Mouse (Mus musculus): ENCODE measurements around the gene Tspan9.

The Tspan9 gene

GRCm38 (mm10) chr6:128143390-128144020, at the start of gene Tspan9:
Gene Tspan9, minus strand, starts transcription at chr6:128143594.
- DNase-seq, result peak; percentile 83

- no peak for DNase-seq
Observed at GRCm38 (mm10) chr6:128183521-128183920, 40.1 kb upstream of the Tspan9 start.

- no peak for DNase-seq
Observed at GRCm38 (mm10) chr6:128181176-128181575, 37.8 kb upstream of the Tspan9 start.

- no peak for DNase-seq
Observed at GRCm38 (mm10) chr6:128179651-128180050, 36.3 kb upstream of the Tspan9 start.

- DNase-seq, result no peak
Observed at GRCm38 (mm10) chr6:128179247-128179646, 35.9 kb upstream of the Tspan9 start.

GRCm38 (mm10) chr6:128178681-128179080, 35.3 kb upstream of the Tspan9 start:
- no peak for DNase-seq

- peak; percentile 41 for DNase-seq
Observed at GRCm38 (mm10) chr6:128168785-128169679, 25.6 kb upstream of the Tspan9 start.

- DNase-seq, result no peak
Observed at GRCm38 (mm10) chr6:128165564-128165963, 22.2 kb upstream of the Tspan9 start.

GRCm38 (mm10) chr6:128164632-128165031, 21.2 kb upstream of the Tspan9 start:
- DNase-seq, result no peak

GRCm38 (mm10) chr6:128159092-128159491, 15.7 kb upstream of the Tspan9 start:
- DNase-seq, result no peak

GRCm38 (mm10) chr6:128158031-128158430, 14.6 kb upstream of the Tspan9 start:
- no peak for DNase-seq

- DNase-seq, result no peak
Observed at GRCm38 (mm10) chr6:128156476-128156875, 13.1 kb upstream of the Tspan9 start.

- no peak for DNase-seq
Observed at GRCm38 (mm10) chr6:128155935-128156334, 12.5 kb upstream of the Tspan9 start.

GRCm38 (mm10) chr6:128145765-128146164, 2.4 kb upstream of the Tspan9 start:
- peak; percentile 85 for DNase-seq

- DNase-seq, result peak; percentile 67
Observed at GRCm38 (mm10) chr6:128142369-128143278, 770 bp downstream of the Tspan9 start.

GRCm38 (mm10) chr6:128140724-128141123, 2.7 kb downstream of the Tspan9 start:
- DNase-seq, result no peak

- DNase-seq, result peak; percentile 66
Observed at GRCm38 (mm10) chr6:128137855-128138254, 5.5 kb downstream of the Tspan9 start.

- no peak for DNase-seq
Observed at GRCm38 (mm10) chr6:128136654-128137053, 6.7 kb downstream of the Tspan9 start.

GRCm38 (mm10) chr6:128135459-128135858, 7.9 kb downstream of the Tspan9 start:
- DNase-seq, result no peak

- no peak for DNase-seq
Observed at GRCm38 (mm10) chr6:128135006-128135405, 8.4 kb downstream of the Tspan9 start.

GRCm38 (mm10) chr6:128134196-128134924, 9.0 kb downstream of the Tspan9 start:
- peak; percentile 30 for DNase-seq

GRCm38 (mm10) chr6:128133679-128134191, 9.7 kb downstream of the Tspan9 start:
- DNase-seq, result peak; percentile 65
